Mouse (Mus musculus): ENCODE results near the gene Dgkd.

Gene Dgkd

GRCm38 (mm10) chr1:87881726-87882125 lies 28.6 kb downstream of the Dgkd start:
- DNase-seq (ENCODE audit: low read depth) = no peak

- no peak for DNase-seq (ENCODE audit: low read depth)
Observed at GRCm38 (mm10) chr1:87882554-87882953, 29.5 kb downstream of the Dgkd start.

- no peak for DNase-seq (ENCODE audit: low read depth)
Observed at GRCm38 (mm10) chr1:87890960-87891359, 37.9 kb downstream of the Dgkd start.

GRCm38 (mm10) chr1:87891634-87892033 lies 38.5 kb downstream of the Dgkd start:
- no peak for DNase-seq (ENCODE audit: low read depth)

- DNase-seq (ENCODE audit: low read depth) = no peak
Observed at GRCm38 (mm10) chr1:87892499-87892898, 39.4 kb downstream of the Dgkd start.

GRCm38 (mm10) chr1:87893414-87893813 lies 40.3 kb downstream of the Dgkd start:
- DNase-seq (ENCODE audit: low read depth) = no peak

GRCm38 (mm10) chr1:87896921-87897320 lies 43.8 kb downstream of the Dgkd start:
- no peak for DNase-seq (ENCODE audit: low read depth)

GRCm38 (mm10) chr1:87899701-87900100 lies 46.6 kb downstream of the Dgkd start:
- DNase-seq (ENCODE audit: low read depth) = no peak

GRCm38 (mm10) chr1:87900979-87901378 lies 47.9 kb downstream of the Dgkd start:
- DNase-seq (ENCODE audit: low read depth) = no peak

- DNase-seq (ENCODE audit: low read depth) = no peak
Observed at GRCm38 (mm10) chr1:87902186-87902585, 49.1 kb downstream of the Dgkd start.

GRCm38 (mm10) chr1:87906361-87906956 lies 53.4 kb downstream of the Dgkd start:
- no peak for DNase-seq (ENCODE audit: low read depth)

- no peak for DNase-seq (ENCODE audit: low read depth)
Observed at GRCm38 (mm10) chr1:87908006-87908405, 54.9 kb downstream of the Dgkd start.

GRCm38 (mm10) chr1:87908736-87909135 lies 55.6 kb downstream of the Dgkd start:
- DNase-seq (ENCODE audit: low read depth) = no peak

- DNase-seq (ENCODE audit: low read depth) = no peak
Observed at GRCm38 (mm10) chr1:87909565-87909964, 56.5 kb downstream of the Dgkd start.

- DNase-seq (ENCODE audit: low read depth) = no peak
Observed at GRCm38 (mm10) chr1:87910428-87910827, 57.3 kb downstream of the Dgkd start.

- DNase-seq (ENCODE audit: low read depth) = no peak
Observed at GRCm38 (mm10) chr1:87913356-87913755, 60.3 kb downstream of the Dgkd start.

- no peak for DNase-seq (ENCODE audit: low read depth)
Observed at GRCm38 (mm10) chr1:87917361-87917760, 64.3 kb downstream of the Dgkd start.

GRCm38 (mm10) chr1:87918061-87918460 lies 65.0 kb downstream of the Dgkd start:
- no peak for DNase-seq (ENCODE audit: low read depth)

GRCm38 (mm10) chr1:87920056-87920614 lies 67.0 kb downstream of the Dgkd start:
- no peak for DNase-seq (ENCODE audit: low read depth)

GRCm38 (mm10) chr1:87922666-87923065 lies 69.6 kb downstream of the Dgkd start:
- DNase-seq (ENCODE audit: low read depth) = no peak

- DNase-seq (ENCODE audit: low read depth) = no peak
Observed at GRCm38 (mm10) chr1:87924888-87925287, 71.8 kb downstream of the Dgkd start.

- DNase-seq (ENCODE audit: low read depth) = no peak
Observed at GRCm38 (mm10) chr1:87929730-87930129, 76.6 kb downstream of the Dgkd start.

- no peak for DNase-seq (ENCODE audit: low read depth)
Observed at GRCm38 (mm10) chr1:87933051-87933450, 80.0 kb downstream of the Dgkd start.

GRCm38 (mm10) chr1:87935095-87935494 lies 82.0 kb downstream of the Dgkd start:
- peak; percentile 26 for DNase-seq (ENCODE audit: low read depth)
